Mouse (Mus musculus) embryo, embryonic 11.5 days (tissue): ENCODE measurements at regions not wholly inside any gene's neighbourhood (a gene's known extent, or its start where the extent isn't known, plus 50 kb on each side); places are given as distances from the start of the nearest gene placed in this dataset.

ENCODE experiments used
- DNase-seq: peaks from one replicate; pipeline ENCODE4 v3.0.0-alpha.2; 2012; ENCODE audit warnings: low read depth, low spot score

GRCm38 (mm10) chrX:161487691-161488090, 200.4 kb downstream of the Gm15262 start:
- no peak for DNase-seq

GRCm38 (mm10) chrX:161511341-161511740, 205.5 kb upstream of the Rai2 start:
- no peak for DNase-seq

- no peak for DNase-seq
Measured at GRCm38 (mm10) chrX:161523432-161524256, 193.2 kb upstream of the Rai2 start.

GRCm38 (mm10) chrX:161524257-161524646, 192.6 kb upstream of the Rai2 start:
- DNase-seq = no peak

- DNase-seq = no peak
Measured at GRCm38 (mm10) chrX:161537290-161537689, 179.6 kb upstream of the Rai2 start.

- DNase-seq = peak; percentile 1
Measured at GRCm38 (mm10) chrX:161556896-161557295, 160.0 kb upstream of the Rai2 start.

GRCm38 (mm10) chrX:161558511-161558910, 158.4 kb upstream of the Rai2 start:
- no peak for DNase-seq

GRCm38 (mm10) chrX:161566435-161566834, 150.4 kb upstream of the Rai2 start:
- no peak for DNase-seq

DNA sequence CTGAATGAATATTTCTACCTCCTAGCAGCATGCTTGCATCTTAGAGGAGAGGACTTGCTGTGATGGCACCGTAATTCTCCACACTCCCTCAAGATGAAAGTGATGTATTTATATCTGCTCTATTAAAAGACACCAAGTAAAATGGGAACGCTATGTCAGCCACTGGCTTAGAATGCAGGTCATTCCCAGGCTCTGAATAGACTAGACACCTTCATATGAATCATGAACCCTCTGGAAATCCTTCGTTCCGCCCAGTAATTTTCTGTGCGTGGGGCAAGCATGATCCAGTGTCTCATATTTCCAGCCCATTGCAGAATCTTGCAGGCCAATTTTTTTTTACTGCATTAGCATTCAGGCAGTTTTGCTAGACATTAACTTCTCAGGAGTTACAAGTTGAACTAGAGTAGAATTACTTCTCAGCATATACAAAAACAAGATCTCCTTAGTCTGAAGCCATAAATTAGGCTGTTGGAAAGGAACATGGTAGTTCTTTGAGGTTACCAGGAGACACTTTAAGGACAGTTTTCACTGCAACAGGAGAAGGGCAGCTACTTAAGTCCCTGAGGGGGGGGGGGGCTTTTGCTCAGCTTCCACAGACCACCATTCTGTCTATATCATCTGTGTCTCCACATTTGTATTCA, 134.7 kb upstream of the Rai2 start:
- DNase-seq = no peak

GRCm38 (mm10) chrX:161583872-161584271, 133.0 kb upstream of the Rai2 start:
- no peak for DNase-seq

DNA sequence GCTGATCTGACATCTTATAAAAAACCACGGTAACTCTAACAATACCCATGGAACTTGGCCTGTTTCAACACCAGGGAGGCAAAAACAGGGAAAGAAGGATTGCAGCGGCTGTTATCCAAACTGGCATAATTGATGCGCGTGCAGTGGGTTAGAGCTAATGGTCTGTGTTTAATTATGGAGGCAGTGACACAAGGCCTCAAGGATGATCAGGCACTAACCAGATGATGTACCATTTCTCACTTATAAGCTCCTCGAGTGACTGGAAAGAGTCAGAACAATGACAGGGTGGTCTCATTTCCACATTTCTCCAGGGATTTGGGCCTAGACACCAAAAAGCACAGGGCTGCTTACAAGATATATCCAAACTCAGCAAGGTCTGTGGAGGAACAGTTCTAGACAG, 83.0 kb upstream of the Rai2 start:
- DNase-seq = no peak

DNA sequence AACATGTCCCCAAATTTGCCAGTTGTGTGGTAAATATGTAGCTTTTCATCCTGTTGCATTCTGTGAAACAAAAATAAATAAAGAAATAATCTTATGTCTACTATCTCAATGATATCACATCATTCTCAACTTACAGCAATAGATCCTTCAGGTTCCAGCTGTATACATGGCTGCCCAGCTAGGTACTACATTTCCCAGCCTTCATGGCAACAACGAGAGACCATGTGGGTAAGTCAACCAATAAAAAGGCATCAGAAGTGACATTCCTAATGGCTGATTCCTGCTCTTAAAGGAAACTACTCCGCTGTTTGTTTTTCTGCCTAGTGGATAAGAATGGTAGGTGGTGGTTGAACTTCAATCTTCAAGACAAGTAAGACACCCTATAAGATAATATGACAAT, 82.5 kb upstream of the Rai2 start:
- DNase-seq = no peak

- no peak for DNase-seq
Measured at GRCm38 (mm10) chrX:161635678-161636077, 81.2 kb upstream of the Rai2 start.

DNA sequence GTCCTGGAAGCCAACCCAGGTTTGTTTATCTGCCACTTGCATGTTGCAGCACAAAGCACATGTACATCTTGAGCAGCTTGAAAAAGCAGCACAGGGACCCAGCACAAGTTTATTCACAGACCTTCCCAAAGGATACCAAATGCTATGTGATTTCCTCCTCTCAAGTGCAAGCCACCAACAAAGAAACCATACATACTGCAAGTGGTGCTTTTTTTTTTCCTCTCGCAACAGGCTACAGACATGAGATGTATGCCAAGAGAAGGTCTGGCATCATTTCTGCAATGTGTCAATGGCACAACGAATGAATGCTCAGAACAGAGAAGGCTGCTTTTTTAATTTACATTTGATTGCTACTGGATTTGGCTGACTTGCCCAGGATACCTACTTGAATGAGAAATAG, 63.8 kb upstream of the Rai2 start:
- DNase-seq = no peak

DNA sequence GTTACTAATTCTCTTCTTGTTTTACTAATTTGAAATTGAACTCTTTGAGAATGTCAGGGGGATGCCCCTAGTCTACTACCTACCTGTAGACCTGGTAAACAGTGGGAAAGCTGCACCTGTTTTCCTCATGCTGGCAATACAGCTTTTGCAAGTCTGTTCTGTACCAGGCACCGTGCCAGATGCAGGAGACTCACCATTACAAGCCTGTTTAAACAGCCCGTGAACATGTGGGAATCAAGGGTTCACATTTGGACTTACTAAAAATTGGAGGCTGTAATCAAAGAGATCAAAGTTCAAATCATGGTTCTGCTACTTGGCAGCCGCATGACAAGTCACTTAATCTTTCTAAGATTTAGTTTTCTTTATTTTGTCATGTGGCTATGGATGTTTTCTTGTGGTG, 56.8 kb upstream of the Rai2 start:
- DNase-seq = no peak

DNA sequence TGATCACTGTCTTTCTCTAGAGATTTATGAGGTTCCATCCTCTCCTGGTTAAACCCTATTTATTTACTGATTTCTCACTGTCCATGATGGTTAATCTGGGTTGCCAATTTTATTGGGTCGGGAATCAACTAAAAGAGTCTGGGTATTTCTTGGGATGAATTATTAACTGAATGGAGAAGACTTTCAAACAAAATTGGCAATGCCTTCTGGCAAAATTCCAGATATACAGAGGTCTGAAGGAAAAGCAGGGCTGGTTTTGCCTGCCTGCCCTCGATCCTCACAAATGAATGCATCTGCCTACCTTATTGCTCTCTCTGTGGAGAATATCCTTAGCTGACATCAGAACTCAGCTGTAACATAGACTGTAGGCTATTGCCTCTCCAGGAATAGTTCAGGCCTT, 54.9 kb upstream of the Rai2 start:
- DNase-seq = no peak
